Mouse (Mus musculus): ENCODE results near the gene Tprn. TPM values are rescaled to one million over a fixed set of nuclear protein-coding genes. Genes with fewer than 3 reads are reported as not detected.
A peak's percentile ranks its signal among the peaks of the same experiment; 100 is the strongest.

Gene Tprn
- polyA plus RNA-seq, 1 experiment from 2014 or later: 3.3 TPM

DNA sequence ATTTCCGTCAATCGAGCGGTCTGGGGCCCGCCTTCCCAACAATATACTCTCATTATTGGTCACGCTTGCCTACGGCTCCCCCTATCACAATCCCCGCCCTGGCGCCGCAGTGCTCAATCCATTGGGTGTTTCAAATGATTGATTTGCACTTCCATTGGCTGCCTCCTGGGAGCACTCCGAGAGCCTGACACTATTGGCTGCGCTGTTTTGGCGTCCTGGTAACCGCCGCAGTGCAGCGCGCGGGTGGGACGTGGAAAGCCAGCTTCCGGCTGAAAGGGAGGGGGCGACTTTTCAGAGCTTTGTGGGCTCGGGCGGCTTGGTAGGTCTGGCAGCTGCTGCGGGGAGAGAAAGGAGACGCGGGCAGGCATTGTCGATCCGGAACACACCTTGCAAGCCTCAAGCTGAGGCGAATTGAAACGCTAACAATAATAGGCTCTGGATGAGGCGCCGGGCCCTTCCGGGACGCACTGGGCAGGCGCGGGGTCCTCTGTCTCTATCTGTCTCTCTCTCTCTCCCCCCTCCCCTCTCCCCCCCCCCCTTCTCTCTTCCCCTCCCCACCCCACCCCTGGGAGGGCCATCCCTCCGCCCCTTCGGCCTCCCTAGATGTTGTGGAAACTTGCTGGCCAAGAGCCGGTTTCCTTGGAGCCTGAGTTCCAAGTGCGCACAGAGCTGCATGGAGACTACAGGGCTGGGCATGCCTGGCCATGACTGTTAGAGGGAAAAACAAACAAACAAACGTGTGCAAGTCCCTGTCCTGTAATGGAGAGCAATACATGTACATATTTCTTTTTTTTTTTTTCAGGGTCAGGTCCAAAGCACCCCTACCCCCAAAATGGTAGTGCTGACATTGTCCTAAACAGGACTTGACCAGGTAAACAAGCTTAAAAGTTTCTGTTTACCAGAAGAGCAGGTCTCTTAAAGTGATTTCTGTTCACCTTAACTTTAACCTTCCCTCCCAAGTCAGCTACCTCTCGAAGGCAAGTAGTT is 37.4 kb upstream of the Tprn start:
- WGBS (ENCODE audit: insufficient replicate concordance): 2% methylated on average over 37 of the region's 41 CpGs
- Histone ChIP-seq H3K36me3 (ENCODE audit: control insufficient read depth, insufficient read depth, low read length) (no peaks in the 10 kb centered on the region), H3K4me3 (ENCODE audit: low read depth, low read length) (peak overlapping the region; percentile 71), H3K4me2 (peak overlapping the region; percentile 65), H3K9me3 (replicated peaks; ENCODE audit: control insufficient read depth, low read length) (no peaks in the 10 kb centered on the region), H3K27me3 (ENCODE audit: control insufficient read depth, insufficient read depth, low read length) (peaks cover 10% of the 10 kb centered on the region; the same call in 1 of the 2 replicates), H3K4me1 (ENCODE audit: control insufficient read depth, insufficient read depth, low read length) (peaks cover 16% of the 10 kb centered on the region), H3K9ac (ENCODE audit: low read depth, low read length) (peak overlapping the region; percentile 66), H3K27ac (ENCODE audit: low read depth, low read length) (peak overlapping the region; percentile 93)
- ATAC-seq (replicated peaks; ENCODE audit: insufficient number of reproducible peaks, low FRiP score, low TSS enrichment): peak; percentile 95

GRCm38 (mm10) chr2:25225811-25226379 is 36.5 kb upstream of the Tprn start:
- WGBS (ENCODE audit: insufficient replicate concordance): 76% methylated on average over 8 of the region's 8 CpGs
- H3K4me3 ChIP-seq (ENCODE audit: low read depth, low read length): peak overlapping the region; percentile 71

DNA sequence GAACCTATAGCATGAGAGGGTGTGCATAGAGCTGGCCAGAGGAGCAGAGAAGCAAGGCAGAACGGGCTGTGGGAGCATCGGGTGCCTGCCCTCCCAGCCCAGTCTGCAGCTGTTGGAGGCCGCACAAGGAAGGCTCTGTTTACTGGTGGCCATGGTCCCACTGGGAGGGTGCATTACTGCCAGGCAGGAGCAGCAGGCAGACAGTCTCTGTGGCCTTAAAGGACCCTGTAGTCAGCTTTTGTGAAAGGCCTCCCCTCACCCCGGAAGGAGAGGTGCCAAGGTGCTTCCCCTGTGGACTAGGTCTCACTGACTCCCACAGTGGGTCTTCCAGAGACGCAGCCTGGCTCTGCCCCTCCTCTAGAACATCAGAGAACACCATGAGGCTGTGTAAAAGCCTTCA is 35.6 kb upstream of the Tprn start:
- Histone ChIP-seq H3K4me1 (ENCODE audit: control insufficient read depth, insufficient read depth, low read length) (peaks cover 16% of the 10 kb centered on the region), H3K9ac (ENCODE audit: low read depth, low read length) (no peak overlapping the region), H3K27me3 (ENCODE audit: control insufficient read depth, insufficient read depth, low read length) (peaks cover 19% of the 10 kb centered on the region; the same call in 1 of the 2 replicates), H3K4me3 (ENCODE audit: low read depth, low read length) (no peak overlapping the region), H3K4me2 (no peak overlapping the region), H3K36me3 (ENCODE audit: control insufficient read depth, insufficient read depth, low read length) (no peaks in the 10 kb centered on the region), H3K9me3 (replicated peaks; ENCODE audit: control insufficient read depth, low read length) (no peaks in the 10 kb centered on the region), H3K27ac (ENCODE audit: low read depth, low read length) (no peak overlapping the region)
- 70% methylated on average over 5 of the region's 5 CpGs for WGBS (ENCODE audit: insufficient replicate concordance)
- no peak for ATAC-seq (replicated peaks; ENCODE audit: insufficient number of reproducible peaks, low FRiP score, low TSS enrichment)

More at GRCm38 (mm10) chr2:25225811-25226379, 36.5 kb upstream of the Tprn start:
- H3K4me1 ChIP-seq (ENCODE audit: control insufficient read depth, insufficient read depth, low read length): peaks cover 16% of the 10 kb centered on the region
- no peaks in the 10 kb centered on the region for H3K9me3 ChIP-seq (replicated peaks; ENCODE audit: control insufficient read depth, low read length)
- peak overlapping the region; percentile 66 for H3K9ac ChIP-seq (ENCODE audit: low read depth, low read length)
- H3K36me3 ChIP-seq (ENCODE audit: control insufficient read depth, insufficient read depth, low read length): no peaks in the 10 kb centered on the region
- peaks cover 10% of the 10 kb centered on the region; the same call in 1 of the 2 replicates for H3K27me3 ChIP-seq (ENCODE audit: control insufficient read depth, insufficient read depth, low read length)
- no peak for ATAC-seq (replicated peaks; ENCODE audit: insufficient number of reproducible peaks, low FRiP score, low TSS enrichment)
- H3K4me2 ChIP-seq: peak overlapping the region; percentile 65
- H3K27ac ChIP-seq (ENCODE audit: low read depth, low read length): peak overlapping the region; percentile 93

- Histone ChIP-seq H3K4me3 (ENCODE audit: low read depth, low read length) (no peak overlapping the region), H3K36me3 (ENCODE audit: control insufficient read depth, insufficient read depth, low read length) (no peaks in the 10 kb centered on the region), H3K9ac (ENCODE audit: low read depth, low read length) (no peak overlapping the region), H3K27ac (ENCODE audit: low read depth, low read length) (no peak overlapping the region), H3K9me3 (replicated peaks; ENCODE audit: control insufficient read depth, low read length) (no peaks in the 10 kb centered on the region), H3K27me3 (ENCODE audit: control insufficient read depth, insufficient read depth, low read length) (peaks cover 20% of the 10 kb centered on the region; the same call in 1 of the 2 replicates), H3K4me2 (no peak overlapping the region), H3K4me1 (ENCODE audit: control insufficient read depth, insufficient read depth, low read length) (peaks cover 16% of the 10 kb centered on the region)
- ATAC-seq (replicated peaks; ENCODE audit: insufficient number of reproducible peaks, low FRiP score, low TSS enrichment): no peak
- 91% methylated on average over 4 of the region's 4 CpGs for WGBS (ENCODE audit: insufficient replicate concordance)
Observed at GRCm38 (mm10) chr2:25227406-25227805, 35.0 kb upstream of the Tprn start.

DNA sequence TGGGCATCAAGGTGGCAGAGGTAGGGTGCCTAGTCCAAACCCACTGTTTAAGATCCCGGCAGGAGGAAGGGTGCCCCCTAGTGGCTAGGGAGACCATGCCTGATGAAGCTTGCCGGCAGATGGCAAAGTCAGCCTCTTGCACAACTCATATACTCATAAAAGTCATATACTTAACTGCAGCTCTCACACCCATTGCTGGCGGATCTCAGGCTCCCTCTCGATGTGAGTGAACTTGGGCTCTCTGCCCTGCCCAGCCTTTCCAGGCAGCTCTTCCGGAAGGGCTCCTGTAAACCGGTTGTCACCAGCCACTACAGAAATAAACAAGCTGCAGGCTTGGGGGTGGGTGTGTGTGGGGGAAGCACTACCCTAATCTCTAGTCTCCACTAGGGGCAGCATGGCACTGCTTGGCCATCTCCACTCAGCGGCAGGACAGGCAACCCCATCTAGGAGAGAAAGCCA is 34.0 kb upstream of the Tprn start:
- H3K27ac ChIP-seq (ENCODE audit: low read depth, low read length): peak overlapping the region; percentile 59
- H3K4me1 ChIP-seq (ENCODE audit: control insufficient read depth, insufficient read depth, low read length): peaks cover 12% of the 10 kb centered on the region
- H3K4me3 ChIP-seq (ENCODE audit: low read depth, low read length): peak overlapping the region; percentile 34
- H3K36me3 ChIP-seq (ENCODE audit: control insufficient read depth, insufficient read depth, low read length): no peaks in the 10 kb centered on the region
- ATAC-seq (replicated peaks; ENCODE audit: insufficient number of reproducible peaks, low FRiP score, low TSS enrichment): no peak
- H3K27me3 ChIP-seq (ENCODE audit: control insufficient read depth, insufficient read depth, low read length): peaks cover 24% of the 10 kb centered on the region; the same call in 1 of the 2 replicates
- under 1% methylated on average over 7 of the region's 7 CpGs for WGBS (ENCODE audit: insufficient replicate concordance)
- H3K9me3 ChIP-seq (replicated peaks; ENCODE audit: control insufficient read depth, low read length): no peaks in the 10 kb centered on the region
- H3K4me2 ChIP-seq: peak overlapping the region; percentile 63
- peak overlapping the region; percentile 58; the same call in 1 of the 2 replicates for H3K9ac ChIP-seq (ENCODE audit: low read depth, low read length)

GRCm38 (mm10) chr2:25228995-25229530 is 33.4 kb upstream of the Tprn start:
- Histone ChIP-seq H3K9ac (ENCODE audit: low read depth, low read length) (peak overlapping the region; percentile 34; the same call in 1 of the 2 replicates), H3K27ac (ENCODE audit: low read depth, low read length) (no peak overlapping the region), H3K36me3 (ENCODE audit: control insufficient read depth, insufficient read depth, low read length) (no peaks in the 10 kb centered on the region), H3K9me3 (replicated peaks; ENCODE audit: control insufficient read depth, low read length) (no peaks in the 10 kb centered on the region), H3K4me1 (ENCODE audit: control insufficient read depth, insufficient read depth, low read length) (peaks cover 8% of the 10 kb centered on the region; the same call in 1 of the 2 replicates), H3K27me3 (ENCODE audit: control insufficient read depth, insufficient read depth, low read length) (peaks cover 24% of the 10 kb centered on the region; the same call in 1 of the 2 replicates), H3K4me3 (ENCODE audit: low read depth, low read length) (peak overlapping the region; percentile 34; the same call in 1 of the 2 replicates), H3K4me2 (peak overlapping the region; percentile 63)
- ATAC-seq (replicated peaks; ENCODE audit: insufficient number of reproducible peaks, low FRiP score, low TSS enrichment): no peak
- WGBS (ENCODE audit: insufficient replicate concordance): 65% methylated on average over 6 of the region's 6 CpGs

GRCm38 (mm10) chr2:25229582-25229981 is 32.8 kb upstream of the Tprn start:
- no peak for ATAC-seq (replicated peaks; ENCODE audit: insufficient number of reproducible peaks, low FRiP score, low TSS enrichment)
- no peak overlapping the region for H3K4me2 ChIP-seq
- H3K4me3 ChIP-seq (ENCODE audit: low read depth, low read length): no peak overlapping the region
- no peak overlapping the region for H3K27ac ChIP-seq (ENCODE audit: low read depth, low read length)
- no peaks in the 10 kb centered on the region for H3K36me3 ChIP-seq (ENCODE audit: control insufficient read depth, insufficient read depth, low read length)
- no peaks in the 10 kb centered on the region for H3K9me3 ChIP-seq (replicated peaks; ENCODE audit: control insufficient read depth, low read length)
- peaks cover 24% of the 10 kb centered on the region; the same call in 1 of the 2 replicates for H3K27me3 ChIP-seq (ENCODE audit: control insufficient read depth, insufficient read depth, low read length)
- no peak overlapping the region for H3K9ac ChIP-seq (ENCODE audit: low read depth, low read length)
- 69% methylated on average over 5 of the region's 5 CpGs for WGBS (ENCODE audit: insufficient replicate concordance)
- peaks cover 8% of the 10 kb centered on the region; the same call in 1 of the 2 replicates for H3K4me1 ChIP-seq (ENCODE audit: control insufficient read depth, insufficient read depth, low read length)

GRCm38 (mm10) chr2:25230581-25230980 is 31.8 kb upstream of the Tprn start:
- Histone ChIP-seq H3K27ac (ENCODE audit: low read depth, low read length) (no peak overlapping the region), H3K4me2 (no peak overlapping the region), H3K27me3 (ENCODE audit: control insufficient read depth, insufficient read depth, low read length) (peaks cover 31% of the 10 kb centered on the region), H3K9me3 (replicated peaks; ENCODE audit: control insufficient read depth, low read length) (no peaks in the 10 kb centered on the region), H3K36me3 (ENCODE audit: control insufficient read depth, insufficient read depth, low read length) (no peaks in the 10 kb centered on the region), H3K4me3 (ENCODE audit: low read depth, low read length) (no peak overlapping the region), H3K4me1 (ENCODE audit: control insufficient read depth, insufficient read depth, low read length) (peaks cover 7% of the 10 kb centered on the region; the same call in 1 of the 2 replicates), H3K9ac (ENCODE audit: low read depth, low read length) (no peak overlapping the region)
- 84% methylated on average over 7 of the region's 7 CpGs for WGBS (ENCODE audit: insufficient replicate concordance)
- no peak for ATAC-seq (replicated peaks; ENCODE audit: insufficient number of reproducible peaks, low FRiP score, low TSS enrichment)
